Mouse (Mus musculus): ENCODE results near the gene Bhlhb9.

DNA sequence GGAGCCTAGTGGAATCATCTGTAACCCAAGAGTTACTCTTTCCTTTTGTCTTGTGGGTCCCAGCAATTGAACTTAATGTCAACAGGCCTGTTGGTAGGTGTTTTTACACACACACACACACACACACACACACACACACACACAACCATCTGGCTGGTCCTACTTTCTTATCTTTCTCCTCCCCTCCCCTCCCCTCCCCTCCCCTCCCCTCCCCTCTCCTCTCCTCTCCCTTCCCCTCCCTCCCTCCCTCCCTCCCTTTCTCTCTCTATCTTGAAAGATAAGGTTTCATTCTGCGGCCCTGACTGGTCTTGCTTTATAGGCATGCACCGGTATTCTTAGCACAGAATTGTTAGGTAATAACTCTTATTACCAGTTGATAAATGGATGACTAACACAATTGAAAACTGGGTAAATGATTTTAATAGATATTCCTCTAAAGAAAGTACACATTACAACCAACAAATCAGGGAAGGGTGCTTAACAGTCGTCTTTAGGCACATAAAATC, 29.3 kb upstream of the Bhlhb9 start:
- TF ChIP-seq CTCF (IDR thresholded peaks at IDR 0.05; ENCODE audit: extremely low read depth, insufficient read length, insufficient replicate concordance, low read depth, low read length) (no peak), POLR2A (IDR thresholded peaks at IDR 0.05; ENCODE audit: low read depth, low read length) (no peak)

Measured in small intestine, adult 2 months (tissue).